Mouse (Mus musculus): Measurements from ENCODE around the gene Camk2n2. TPM values are rescaled to one million over a fixed set of nuclear protein-coding genes. Genes with fewer than 3 reads are reported as not detected.
A peak's percentile ranks its signal among the peaks of the same experiment; 100 is the strongest.

The Camk2n2 gene
- polyA plus RNA-seq, 2 experiments, result 0.19 to 0.38 TPM

GRCm38 (mm10) chr16:20596687-20597441 lies 24.2 kb downstream of the Camk2n2 start:
- no peak overlapping the region for H3K9ac ChIP-seq (replicated peaks)
- H3K4me1 ChIP-seq (replicated peaks; ENCODE audit: control insufficient read depth in 2 of 2, insufficient read depth in 2 of 2, low read length in 1 of 2), result peaks cover 12 to 15% of the 10 kb centered on the region in 2 experiments
- peaks cover 21% of the 10 kb centered on the region for H3K27me3 ChIP-seq (ENCODE audit: control insufficient read depth, insufficient read depth, low read length)
- DNase-seq (ENCODE audit: low read depth in 3 of 3, low spot score in 3 of 3) (no peak), ATAC-seq (ENCODE audit: insufficient read depth) (no peak)
- H3K4me2 ChIP-seq (ENCODE audit: low read depth), result no peak overlapping the region
- TF ChIP-seq CTCF (IDR thresholded peaks at IDR 0.05; ENCODE audit: low read depth), result no peak
- TF ChIP-seq EP300 (IDR thresholded peaks at IDR 0.05; ENCODE audit: low read depth), result no peak
- no peaks in the 10 kb centered on the region for H3K9me3 ChIP-seq (ENCODE audit: control insufficient read depth, low read length)
- WGBS (ENCODE audit: insufficient replicate concordance), result 39% methylated on average over 7 of the region's 7 CpGs
- no peaks in the 10 kb centered on the region for H3K36me3 ChIP-seq (replicated peaks; ENCODE audit: control insufficient read depth, insufficient read depth, low read depth)
- H3K27ac ChIP-seq, result no peak overlapping the region
- H3K4me3 ChIP-seq (ENCODE audit: insufficient read depth in 1 of 2, low read depth in 2 of 2, low read length in 2 of 2), result no peak overlapping the region

GRCm38 (mm10) chr16:20595737-20596136 lies 25.4 kb downstream of the Camk2n2 start:
- DNase-seq (ENCODE audit: low read depth in 3 of 3, low spot score in 3 of 3) (no peak), ATAC-seq (ENCODE audit: insufficient read depth) (peak; percentile 50; the same call in 1 of the 2 replicates)
- H3K4me2 ChIP-seq (ENCODE audit: low read depth), result peak overlapping the region; percentile 49
- TF ChIP-seq CTCF (IDR thresholded peaks at IDR 0.05; ENCODE audit: low read depth), result no peak
- TF ChIP-seq EP300 (IDR thresholded peaks at IDR 0.05; ENCODE audit: low read depth), result peak; percentile 36
- no peaks in the 10 kb centered on the region for H3K9me3 ChIP-seq (ENCODE audit: control insufficient read depth, low read length)
- 35% methylated on average over 4 of the region's 4 CpGs for WGBS (ENCODE audit: insufficient replicate concordance)
- H3K4me3 ChIP-seq (ENCODE audit: insufficient read depth in 1 of 2, low read depth in 2 of 2, low read length in 2 of 2), result no peak overlapping the region
- peaks cover 12 to 15% of the 10 kb centered on the region in 2 experiments for H3K4me1 ChIP-seq (replicated peaks; ENCODE audit: control insufficient read depth in 2 of 2, insufficient read depth in 2 of 2, low read length in 1 of 2)
- peaks cover 33% of the 10 kb centered on the region for H3K27me3 ChIP-seq (ENCODE audit: control insufficient read depth, insufficient read depth, low read length)
- no peak overlapping the region for H3K9ac ChIP-seq (replicated peaks)
- H3K27ac ChIP-seq, result no peak overlapping the region; the same call in 1 of the 2 replicates
- H3K36me3 ChIP-seq (replicated peaks; ENCODE audit: control insufficient read depth, insufficient read depth, low read depth), result no peaks in the 10 kb centered on the region

GRCm38 (mm10) chr16:20595060-20595673 lies 25.9 kb downstream of the Camk2n2 start:
- peak; percentile 84 for TF ChIP-seq EP300 (IDR thresholded peaks at IDR 0.05; ENCODE audit: low read depth)
- TF ChIP-seq CTCF (IDR thresholded peaks at IDR 0.05; ENCODE audit: low read depth), result 0 out of 2 replicates have a peak, but pooled peaks have one; percentile 4
- Histone ChIP-seq H3K4me2 (ENCODE audit: low read depth) (peak overlapping the region; percentile 49), H3K27me3 (ENCODE audit: control insufficient read depth, insufficient read depth, low read length) (peaks cover 38% of the 10 kb centered on the region), H3K4me3 (ENCODE audit: insufficient read depth in 1 of 2, low read depth in 2 of 2, low read length in 2 of 2) (no peak overlapping the region), H3K36me3 (replicated peaks; ENCODE audit: control insufficient read depth, insufficient read depth, low read depth) (no peaks in the 10 kb centered on the region), H3K4me1 (replicated peaks; ENCODE audit: control insufficient read depth in 2 of 2, insufficient read depth in 2 of 2, low read length in 1 of 2) (peaks cover 14 to 19% of the 10 kb centered on the region in 2 experiments), H3K9ac (replicated peaks) (no peak overlapping the region), H3K9me3 (ENCODE audit: control insufficient read depth, low read length) (no peaks in the 10 kb centered on the region), H3K27ac (peak overlapping the region; percentile 10; the same call in 1 of the 2 replicates)
- WGBS (ENCODE audit: insufficient replicate concordance), result 24% methylated on average over 7 of the region's 7 CpGs
- ATAC-seq (ENCODE audit: insufficient read depth) (peak; percentile 90), DNase-seq (ENCODE audit: low read depth in 3 of 3, low spot score in 3 of 3) (peak; percentile 44 to 59 (median 49))

GRCm38 (mm10) chr16:20591076-20591705 lies 29.9 kb downstream of the Camk2n2 start:
- Histone ChIP-seq H3K36me3 (replicated peaks; ENCODE audit: control insufficient read depth, insufficient read depth, low read depth) (no peaks in the 10 kb centered on the region), H3K4me1 (replicated peaks; ENCODE audit: control insufficient read depth in 2 of 2, insufficient read depth in 2 of 2, low read length in 1 of 2) (peaks cover 13 to 20% of the 10 kb centered on the region in 2 experiments), H3K9me3 (ENCODE audit: control insufficient read depth, low read length) (no peaks in the 10 kb centered on the region), H3K9ac (replicated peaks) (no peak overlapping the region), H3K27ac (no peak overlapping the region), H3K4me3 (ENCODE audit: insufficient read depth in 1 of 2, low read depth in 2 of 2, low read length in 2 of 2) (no peak overlapping the region; a peak in 1 of 4 replicates), H3K27me3 (ENCODE audit: control insufficient read depth, insufficient read depth, low read length) (peaks cover 63% of the 10 kb centered on the region), H3K4me2 (ENCODE audit: low read depth) (peak overlapping the region; percentile 60)
- DNase-seq (ENCODE audit: low read depth in 3 of 3, low spot score in 3 of 3), result no peak
- no peak for ATAC-seq (ENCODE audit: insufficient read depth)
- no peak for TF ChIP-seq EP300 (IDR thresholded peaks at IDR 0.05; ENCODE audit: low read depth)
- TF ChIP-seq CTCF (IDR thresholded peaks at IDR 0.05; ENCODE audit: low read depth), result no peak
- WGBS (ENCODE audit: insufficient replicate concordance), result 5% methylated on average over 48 of the region's 48 CpGs

DNA sequence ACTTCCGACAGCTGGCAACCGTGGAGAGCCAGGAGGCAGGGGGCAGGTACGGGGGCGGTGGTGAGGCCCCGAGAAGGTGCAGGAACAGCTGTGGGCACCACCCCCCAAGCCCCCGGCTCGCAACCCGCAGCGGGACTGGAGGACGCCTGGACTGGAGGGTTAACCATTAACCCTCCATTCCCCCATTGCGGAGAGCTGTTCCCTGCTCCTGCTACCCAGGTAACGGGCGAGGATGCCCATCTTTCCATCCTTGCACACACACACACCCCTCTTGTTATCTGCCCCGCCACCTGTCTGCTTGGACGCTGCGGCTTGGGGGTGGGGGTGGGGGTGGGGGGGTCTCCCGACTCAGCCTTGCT lies 30.4 kb downstream of the Camk2n2 start:
- H3K4me2 ChIP-seq (ENCODE audit: low read depth), result peak overlapping the region; percentile 60
- H3K9me3 ChIP-seq (ENCODE audit: control insufficient read depth, low read length), result no peaks in the 10 kb centered on the region
- WGBS (ENCODE audit: insufficient replicate concordance), result under 1% methylated on average over 17 of the region's 17 CpGs
- H3K27ac ChIP-seq, result no peak overlapping the region
- no peaks in the 10 kb centered on the region for H3K36me3 ChIP-seq (replicated peaks; ENCODE audit: control insufficient read depth, insufficient read depth, low read depth)
- H3K9ac ChIP-seq (replicated peaks), result no peak overlapping the region
- no peak for TF ChIP-seq CTCF (IDR thresholded peaks at IDR 0.05; ENCODE audit: low read depth)
- no peak for TF ChIP-seq EP300 (IDR thresholded peaks at IDR 0.05; ENCODE audit: low read depth)
- peak overlapping the region; percentile 26 to 39; a peak in 3 of 4 replicates for H3K4me3 ChIP-seq (ENCODE audit: insufficient read depth in 1 of 2, low read depth in 2 of 2, low read length in 2 of 2)
- peaks cover 8 to 15% of the 10 kb centered on the region in 2 experiments for H3K4me1 ChIP-seq (replicated peaks; ENCODE audit: control insufficient read depth in 2 of 2, insufficient read depth in 2 of 2, low read length in 1 of 2)
- DNase-seq (ENCODE audit: low read depth in 3 of 3, low spot score in 3 of 3) (no peak), ATAC-seq (ENCODE audit: insufficient read depth) (no peak)
- peaks cover 63% of the 10 kb centered on the region for H3K27me3 ChIP-seq (ENCODE audit: control insufficient read depth, insufficient read depth, low read length)

All from liver, embryonic 14.5 days (tissue).